Mouse (Mus musculus): ENCODE measurements around the gene Gipc1. TPM values are rescaled to one million over a fixed set of nuclear protein-coding genes. Genes with fewer than 3 reads are reported as not detected.

Gipc1 gene
- polyA plus RNA-seq, 1 experiment from 2014 or later = 123 TPM

- ATAC-seq (no peak), DNase-seq (ENCODE audit: low spot score) (no peak)
- Histone ChIP-seq H3K4me2 (replicated peaks; ENCODE audit: low read depth, low read length) (no peak overlapping the region), H3K27me3 (replicated peaks; ENCODE audit: insufficient read depth, low read length) (no peaks in the 10 kb centered on the region), H3K27ac (ENCODE audit: low read length) (no peak overlapping the region), H3K9ac (replicated peaks; ENCODE audit: low read depth) (no peak overlapping the region), H3K4me1 (ENCODE audit: insufficient read depth, low read depth, low read length) (peaks cover 8% of the 10 kb centered on the region), H3K4me3 (ENCODE audit: low read depth, low read length) (no peak overlapping the region), H3K9me3 (ENCODE audit: low read length) (no peaks in the 10 kb centered on the region), H3K36me3 (ENCODE audit: insufficient read depth, low read length) (peaks cover 24% of the 10 kb centered on the region)
- TF ChIP-seq CTCF (IDR thresholded peaks at IDR 0.05) (no peak), EP300 (IDR thresholded peaks at IDR 0.05) (no peak)
- WGBS = 99% methylated on average over 4 of the region's 4 CpGs
These were observed 40.6 kb upstream of the Gipc1 start for GRCm38 (mm10) chr8:83611921-83612320.

DNA sequence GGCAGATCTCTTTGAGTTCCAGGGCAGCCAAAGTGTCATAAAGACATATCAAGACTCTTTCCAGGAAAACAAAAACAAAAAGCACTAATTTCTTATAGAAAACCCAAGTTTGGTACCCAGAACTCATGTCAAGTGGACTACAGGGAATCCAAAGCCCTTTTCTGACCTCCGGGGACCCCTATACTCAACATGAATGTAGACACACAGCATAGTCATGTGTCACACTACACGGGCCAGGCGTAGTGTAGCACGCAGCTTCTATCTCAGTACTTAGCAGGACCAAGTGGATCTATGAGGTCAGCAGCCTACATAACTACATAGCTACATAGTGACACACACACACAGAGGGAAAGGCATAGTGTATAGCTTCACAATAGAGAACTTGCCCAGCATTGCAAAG lies 38.8 kb upstream of the Gipc1 start:
- WGBS = 91% methylated on average over 4 of the region's 4 CpGs
- peaks cover 24% of the 10 kb centered on the region for H3K36me3 ChIP-seq (ENCODE audit: insufficient read depth, low read length)

GRCm38 (mm10) chr8:83616625-83617024 lies 35.9 kb upstream of the Gipc1 start:
- H3K27ac ChIP-seq (ENCODE audit: low read length) = no peak overlapping the region
- no peak overlapping the region for H3K4me2 ChIP-seq (replicated peaks; ENCODE audit: low read depth, low read length)
- no peaks in the 10 kb centered on the region for H3K9me3 ChIP-seq (ENCODE audit: low read length)
- ATAC-seq (no peak), DNase-seq (ENCODE audit: low spot score) (no peak)
- H3K9ac ChIP-seq (replicated peaks; ENCODE audit: low read depth) = no peak overlapping the region
- H3K36me3 ChIP-seq (ENCODE audit: insufficient read depth, low read length) = peaks cover 12% of the 10 kb centered on the region
- TF ChIP-seq EP300 (IDR thresholded peaks at IDR 0.05) = no peak
- TF ChIP-seq CTCF (IDR thresholded peaks at IDR 0.05) = no peak
- no peaks in the 10 kb centered on the region for H3K27me3 ChIP-seq (replicated peaks; ENCODE audit: insufficient read depth, low read length)
- H3K4me1 ChIP-seq (ENCODE audit: insufficient read depth, low read depth, low read length) = no peaks in the 10 kb centered on the region
- no peak overlapping the region for H3K4me3 ChIP-seq (ENCODE audit: low read depth, low read length)

More for the DNA sequence above, 38.8 kb upstream of the Gipc1 start:
- Histone ChIP-seq H3K4me1 (ENCODE audit: insufficient read depth, low read depth, low read length) (peaks cover 8% of the 10 kb centered on the region), H3K9ac (replicated peaks; ENCODE audit: low read depth) (no peak overlapping the region), H3K4me3 (ENCODE audit: low read depth, low read length) (no peak overlapping the region), H3K27me3 (replicated peaks; ENCODE audit: insufficient read depth, low read length) (no peaks in the 10 kb centered on the region), H3K27ac (ENCODE audit: low read length) (no peak overlapping the region), H3K9me3 (ENCODE audit: low read length) (no peaks in the 10 kb centered on the region), H3K4me2 (replicated peaks; ENCODE audit: low read depth, low read length) (no peak overlapping the region)
- no peak for DNase-seq (ENCODE audit: low spot score)
- ATAC-seq = no peak
- no peak for TF ChIP-seq CTCF (IDR thresholded peaks at IDR 0.05)
- TF ChIP-seq EP300 (IDR thresholded peaks at IDR 0.05) = no peak

- Histone ChIP-seq H3K9ac (replicated peaks; ENCODE audit: low read depth) (no peak overlapping the region), H3K4me1 (ENCODE audit: insufficient read depth, low read depth, low read length) (no peaks in the 10 kb centered on the region), H3K27me3 (replicated peaks; ENCODE audit: insufficient read depth, low read length) (no peaks in the 10 kb centered on the region), H3K4me3 (ENCODE audit: low read depth, low read length) (no peak overlapping the region), H3K36me3 (ENCODE audit: insufficient read depth, low read length) (peaks cover 7% of the 10 kb centered on the region), H3K27ac (ENCODE audit: low read length) (no peak overlapping the region), H3K4me2 (replicated peaks; ENCODE audit: low read depth, low read length) (no peak overlapping the region), H3K9me3 (ENCODE audit: low read length) (no peaks in the 10 kb centered on the region)
- no peak for DNase-seq (ENCODE audit: low spot score)
- TF ChIP-seq CTCF (IDR thresholded peaks at IDR 0.05) (no peak), EP300 (IDR thresholded peaks at IDR 0.05) (no peak)
- WGBS = 71% methylated on average over 2 of the region's 2 CpGs
- no peak for ATAC-seq
These were observed 35.4 kb upstream of the Gipc1 start for GRCm38 (mm10) chr8:83617111-83617510.

DNA sequence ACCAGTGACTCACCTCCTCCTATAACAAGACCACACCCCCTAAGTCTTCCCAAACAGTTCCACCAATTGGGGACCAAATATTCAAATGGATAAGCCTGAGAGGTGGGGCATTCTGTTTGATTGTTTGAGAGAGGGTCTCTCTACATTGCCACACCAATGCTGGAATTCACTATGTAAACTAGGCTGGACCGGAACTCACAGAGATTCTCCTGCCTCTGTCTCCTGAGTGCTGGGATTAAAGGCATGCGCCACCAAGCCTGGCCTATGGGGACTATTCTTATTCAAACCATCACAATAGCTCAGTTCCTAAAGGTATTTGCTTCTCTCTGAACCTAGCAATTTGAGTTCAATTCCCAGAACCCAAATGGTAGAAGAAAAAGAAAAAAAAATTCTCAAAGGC lies 33.9 kb upstream of the Gipc1 start:
- TF ChIP-seq CTCF (IDR thresholded peaks at IDR 0.05) (no peak), EP300 (IDR thresholded peaks at IDR 0.05) (no peak)
- Histone ChIP-seq H3K36me3 (ENCODE audit: insufficient read depth, low read length) (no peaks in the 10 kb centered on the region), H3K9me3 (ENCODE audit: low read length) (no peaks in the 10 kb centered on the region), H3K4me3 (ENCODE audit: low read depth, low read length) (no peak overlapping the region), H3K9ac (replicated peaks; ENCODE audit: low read depth) (no peak overlapping the region), H3K4me1 (ENCODE audit: insufficient read depth, low read depth, low read length) (no peaks in the 10 kb centered on the region), H3K27me3 (replicated peaks; ENCODE audit: insufficient read depth, low read length) (no peaks in the 10 kb centered on the region), H3K27ac (ENCODE audit: low read length) (no peak overlapping the region), H3K4me2 (replicated peaks; ENCODE audit: low read depth, low read length) (no peak overlapping the region)
- no peak for DNase-seq (ENCODE audit: low spot score)
- WGBS = 98% methylated on average over 2 of the region's 2 CpGs
- no peak for ATAC-seq

GRCm38 (mm10) chr8:83619568-83620285 lies 32.8 kb upstream of the Gipc1 start:
- H3K27ac ChIP-seq (ENCODE audit: low read length) = no peak overlapping the region
- TF ChIP-seq EP300 (IDR thresholded peaks at IDR 0.05) (no peak), CTCF (IDR thresholded peaks at IDR 0.05) (no peak)
- DNase-seq (ENCODE audit: low spot score) (peak; percentile 54), ATAC-seq (peak; percentile 64)
- H3K9me3 ChIP-seq (ENCODE audit: low read length) = no peaks in the 10 kb centered on the region
- no peaks in the 10 kb centered on the region for H3K4me1 ChIP-seq (ENCODE audit: insufficient read depth, low read depth, low read length)
- no peak overlapping the region for H3K9ac ChIP-seq (replicated peaks; ENCODE audit: low read depth)
- WGBS = 69% methylated on average over 9 of the region's 9 CpGs
- H3K36me3 ChIP-seq (ENCODE audit: insufficient read depth, low read length) = no peaks in the 10 kb centered on the region
- H3K4me3 ChIP-seq (ENCODE audit: low read depth, low read length) = no peak overlapping the region
- no peaks in the 10 kb centered on the region for H3K27me3 ChIP-seq (replicated peaks; ENCODE audit: insufficient read depth, low read length)
- H3K4me2 ChIP-seq (replicated peaks; ENCODE audit: low read depth, low read length) = no peak overlapping the region

Measured in lung, postnatal 0 days (tissue).